Mouse (Mus musculus): ENCODE results near the gene Lmx1a. TPM values are rescaled to one million over a fixed set of nuclear protein-coding genes. Genes with fewer than 3 reads are reported as not detected.

The Lmx1a gene
- polyA plus RNA-seq, 1 experiment from 2014 or later = 18.7 TPM

- 92% methylated on average over 5 of the region's 5 CpGs for WGBS
- no peak overlapping the region for H3K4me3 ChIP-seq (ENCODE audit: low read depth, low read length)
- no peak overlapping the region for H3K4me2 ChIP-seq
- H3K4me1 ChIP-seq (ENCODE audit: control insufficient read depth, insufficient read depth, low read length) = no peaks in the 10 kb centered on the region
- H3K27ac ChIP-seq (ENCODE audit: low read depth, low read length) = no peak overlapping the region
- peak; percentile 8 for DNase-seq (ENCODE audit: low spot score, missing footprints)
- no peaks in the 10 kb centered on the region for H3K27me3 ChIP-seq (ENCODE audit: control insufficient read depth, insufficient read depth, low read length)
- no peak overlapping the region for H3K9ac ChIP-seq (ENCODE audit: low read length)
- no peak for ATAC-seq (ENCODE audit: low FRiP score)
- H3K9me3 ChIP-seq (ENCODE audit: control insufficient read depth, low read length) = no peaks in the 10 kb centered on the region
- no peaks in the 10 kb centered on the region for H3K36me3 ChIP-seq (ENCODE audit: control insufficient read depth, insufficient read depth, low read length)
Observed at GRCm38 (mm10) chr1:167885776-167886175, 196.7 kb downstream of the Lmx1a start.

GRCm38 (mm10) chr1:167888120-167888519, 199.1 kb downstream of the Lmx1a start:
- Histone ChIP-seq H3K36me3 (ENCODE audit: control insufficient read depth, insufficient read depth, low read length) (no peaks in the 10 kb centered on the region), H3K27ac (ENCODE audit: low read depth, low read length) (no peak overlapping the region), H3K4me2 (peak overlapping the region; percentile 26), H3K4me1 (ENCODE audit: control insufficient read depth, insufficient read depth, low read length) (no peaks in the 10 kb centered on the region), H3K27me3 (ENCODE audit: control insufficient read depth, insufficient read depth, low read length) (no peaks in the 10 kb centered on the region), H3K9me3 (ENCODE audit: control insufficient read depth, low read length) (no peaks in the 10 kb centered on the region), H3K9ac (ENCODE audit: low read length) (no peak overlapping the region), H3K4me3 (ENCODE audit: low read depth, low read length) (no peak overlapping the region)
- no peak for ATAC-seq (ENCODE audit: low FRiP score)
- peak; percentile 17 for DNase-seq (ENCODE audit: low spot score, missing footprints)
- 74% methylated on average over 5 of the region's 5 CpGs for WGBS

GRCm38 (mm10) chr1:167888816-167889215, 199.8 kb downstream of the Lmx1a start:
- H3K4me3 ChIP-seq (ENCODE audit: low read depth, low read length) = no peak overlapping the region
- 0 out of 2 replicates have a peak overlapping the region, but pooled peaks have one; percentile 21 for H3K9ac ChIP-seq (ENCODE audit: low read length)
- DNase-seq (ENCODE audit: low spot score, missing footprints) = peak; percentile 87
- 0 out of 2 replicates have a peak, but pooled peaks have one; percentile 73 for ATAC-seq (ENCODE audit: low FRiP score)
- WGBS = 22% methylated on average over 9 of the region's 9 CpGs
- H3K36me3 ChIP-seq (ENCODE audit: control insufficient read depth, insufficient read depth, low read length) = no peaks in the 10 kb centered on the region
- no peak overlapping the region for H3K27ac ChIP-seq (ENCODE audit: low read depth, low read length)
- H3K4me2 ChIP-seq = peak overlapping the region; percentile 26
- no peaks in the 10 kb centered on the region for H3K9me3 ChIP-seq (ENCODE audit: control insufficient read depth, low read length)
- H3K4me1 ChIP-seq (ENCODE audit: control insufficient read depth, insufficient read depth, low read length) = no peaks in the 10 kb centered on the region
- no peaks in the 10 kb centered on the region for H3K27me3 ChIP-seq (ENCODE audit: control insufficient read depth, insufficient read depth, low read length)

- peak; percentile 68; the same call in 1 of the 2 replicates for ATAC-seq (ENCODE audit: low FRiP score)
- H3K27me3 ChIP-seq (ENCODE audit: control insufficient read depth, insufficient read depth, low read length) = no peaks in the 10 kb centered on the region
- H3K9me3 ChIP-seq (ENCODE audit: control insufficient read depth, low read length) = no peaks in the 10 kb centered on the region
- no peaks in the 10 kb centered on the region for H3K36me3 ChIP-seq (ENCODE audit: control insufficient read depth, insufficient read depth, low read length)
- no peak overlapping the region for H3K4me2 ChIP-seq
- no peak overlapping the region for H3K4me3 ChIP-seq (ENCODE audit: low read depth, low read length)
- DNase-seq (ENCODE audit: low spot score, missing footprints) = peak; percentile 92
- no peak overlapping the region for H3K9ac ChIP-seq (ENCODE audit: low read length)
- WGBS = 37% methylated on average over 7 of the region's 7 CpGs
- H3K4me1 ChIP-seq (ENCODE audit: control insufficient read depth, insufficient read depth, low read length) = no peaks in the 10 kb centered on the region
- H3K27ac ChIP-seq (ENCODE audit: low read depth, low read length) = no peak overlapping the region
Observed at GRCm38 (mm10) chr1:167896234-167896633, 207.2 kb downstream of the Lmx1a start.

Other genes starting within 250 kb of the Lmx1a start
- not detected in 2 replicates for gene Lrrc52, start 222.5 kb upstream of the Lmx1a start, polyA plus RNA-seq (2014; fragmentation: Nextera tagmentation; extraction: Ambion mirVana)
- gene Rxrg, start 90.9 kb upstream of the Lmx1a start, polyA plus RNA-seq (2014; fragmentation: Nextera tagmentation; extraction: Ambion mirVana) = 1.2 and 1.6 TPM in 2 replicates

Measured in midbrain, embryonic 11.5 days (tissue).